Mouse (Mus musculus) cortical plate, adult 2 months (tissue): ENCODE data around the gene Rnf166.

Source experiments
- CTCF ChIP-seq: fragments of 200-500 bp; IDR thresholded peaks from 2 replicates; pipeline ENCODE4 v1.5.1; 2011; ENCODE audit warnings: mild to moderate bottlenecking, control low read depth, low read length; ENCODE audit not compliant: insufficient read depth; ENCODE audit errors: extremely low read depth
- POLR2A ChIP-seq: fragments of 200-500 bp; IDR thresholded peaks from 2 replicates; pipeline ENCODE4 v1.6.1; 2011; ENCODE audit warnings: mild to moderate bottlenecking, low read length, control low read depth; ENCODE audit not compliant: insufficient read depth; ENCODE audit errors: extremely low read depth

DNA sequence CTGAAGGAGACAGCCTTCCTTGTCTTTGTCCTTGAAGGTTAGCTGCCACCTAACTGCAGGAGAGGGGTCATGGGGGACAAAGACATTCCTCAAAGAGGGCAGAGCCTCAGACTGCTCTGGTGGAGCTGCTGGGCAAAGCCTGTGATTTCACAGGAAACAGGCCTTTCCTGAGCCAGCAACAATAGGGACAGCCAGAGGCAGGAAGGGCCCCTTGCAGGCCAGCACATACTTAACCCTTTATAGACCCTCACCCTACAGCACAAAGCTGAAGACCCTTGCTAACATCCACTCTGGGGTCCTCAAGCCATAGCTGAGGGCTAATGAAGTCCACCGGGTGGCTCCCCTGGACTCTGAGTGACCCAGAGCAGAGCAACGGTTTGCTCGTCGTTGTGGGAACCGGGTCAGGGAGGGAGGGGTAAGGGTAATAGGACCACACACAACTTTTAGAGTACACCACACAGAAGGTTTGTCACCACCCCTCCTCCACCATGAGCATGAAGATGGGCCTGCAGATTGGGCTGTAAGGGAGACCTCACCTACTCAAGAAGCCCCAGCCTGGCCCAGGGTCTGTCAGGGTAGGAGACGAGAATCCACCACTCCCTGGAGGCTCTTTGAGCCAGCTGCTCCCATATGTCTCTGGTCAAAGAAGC is 41.8 kb upstream of the Rnf166 start:
- TF ChIP-seq POLR2A (no peak), CTCF (no peak)
